Mouse (Mus musculus): ENCODE measurements around the gene Gprc6a.

The Gprc6a gene
- long read RNA-seq, experiment 1 = 0 reads
- long read RNA-seq, experiment 2 = 0 reads

DNA sequence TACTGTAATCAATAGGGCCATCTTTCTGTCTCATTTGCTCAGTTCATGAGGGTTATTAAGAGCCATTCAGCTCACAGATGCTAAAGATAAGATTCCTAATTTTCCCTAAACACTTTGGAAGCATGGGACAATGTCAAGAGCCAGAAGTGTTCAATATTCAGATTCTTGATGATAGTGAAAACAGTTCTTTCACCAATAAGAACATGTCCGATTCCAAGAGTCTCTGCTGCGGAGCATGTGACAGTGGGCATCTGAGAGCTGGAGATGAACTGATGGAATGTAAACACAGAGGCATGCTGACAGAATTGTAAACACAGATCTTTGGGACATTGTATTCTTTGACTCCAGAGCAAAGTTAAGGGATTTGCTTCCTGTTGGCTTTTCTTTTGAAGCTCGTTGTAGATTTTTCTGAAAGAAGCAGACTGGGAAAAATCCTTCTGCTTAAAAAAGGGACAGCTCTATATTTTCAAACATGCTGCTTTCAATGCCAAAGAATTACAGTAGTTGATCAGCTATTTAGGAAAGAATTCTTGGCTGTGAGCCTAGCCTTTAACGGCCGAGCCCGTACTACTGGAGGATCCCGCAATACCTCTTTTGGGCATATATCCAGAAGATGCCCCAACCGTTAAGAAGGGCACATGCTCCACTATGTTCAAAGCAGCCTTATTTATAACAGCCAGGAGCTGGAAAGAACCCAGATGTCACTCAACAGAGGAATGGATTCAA is at the start of gene Gprc6a:
Gprc6a (minus strand) TSS at position 51 of the 726 bp plus-strand sequence.
- intact Hi-C loops (cut with DNase I) = no loop called here

DNA sequence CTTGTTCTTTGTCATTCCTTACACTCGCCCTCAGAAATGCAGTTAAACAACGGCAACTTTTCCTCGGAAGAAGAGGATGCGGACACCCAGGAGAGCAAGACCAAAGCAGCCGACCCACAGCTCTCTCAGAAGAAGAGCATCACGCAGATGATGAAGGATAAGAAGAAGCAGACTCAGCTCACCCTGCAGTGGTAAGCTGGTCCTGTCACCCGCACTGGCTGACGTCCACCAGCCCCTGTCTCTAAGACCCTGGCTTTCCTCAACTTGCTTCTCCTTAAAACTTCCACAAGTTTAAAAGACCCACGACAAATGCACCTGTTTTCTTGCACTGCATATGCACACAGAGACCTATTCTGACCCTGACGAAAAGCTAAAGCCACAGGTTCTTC is 47.0 kb upstream of the Gprc6a start:
- intact Hi-C loops (cut with DNase I) = no loop called here

DNA sequence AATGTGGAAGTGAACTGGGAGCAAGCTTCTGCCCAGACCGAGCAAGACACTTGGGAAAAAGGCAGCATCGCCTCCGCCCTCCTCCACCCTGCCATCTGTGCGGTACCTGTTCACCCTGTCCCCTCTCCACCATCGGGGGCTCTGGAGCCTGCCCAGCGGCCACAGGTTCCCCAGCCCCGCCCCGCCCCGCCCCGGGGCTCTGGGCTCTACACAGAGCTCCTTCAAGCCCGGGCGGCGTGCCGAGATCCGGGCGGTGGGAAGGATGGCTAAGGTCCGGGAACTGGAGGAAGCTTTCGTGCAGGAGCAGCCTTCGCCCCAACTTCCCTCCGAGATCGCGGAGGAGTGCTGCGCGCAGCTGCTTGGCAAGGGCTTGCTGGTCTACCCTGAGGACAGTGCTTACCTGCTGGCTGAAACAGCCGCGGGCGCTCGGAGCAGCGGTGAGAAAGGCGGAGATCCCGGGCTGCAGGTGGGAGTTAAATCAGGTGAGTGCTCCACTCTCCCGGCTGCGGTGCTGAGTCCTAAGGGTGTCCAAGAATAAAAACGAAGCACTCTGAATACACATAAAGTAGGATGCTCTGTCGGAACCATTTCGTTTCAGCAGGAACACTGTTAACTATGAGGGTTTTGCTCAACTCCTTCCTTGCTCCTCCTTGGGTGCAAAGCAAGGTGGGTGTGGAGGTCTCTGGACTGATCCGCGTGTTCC is 46.4 kb upstream of the Gprc6a start, which contains the start of gene Rfx6:
Rfx6 (plus strand) TSS at position 209 of the 703 bp plus-strand sequence.
- intact Hi-C loops (cut with DNase I) = no loop called here

DNA sequence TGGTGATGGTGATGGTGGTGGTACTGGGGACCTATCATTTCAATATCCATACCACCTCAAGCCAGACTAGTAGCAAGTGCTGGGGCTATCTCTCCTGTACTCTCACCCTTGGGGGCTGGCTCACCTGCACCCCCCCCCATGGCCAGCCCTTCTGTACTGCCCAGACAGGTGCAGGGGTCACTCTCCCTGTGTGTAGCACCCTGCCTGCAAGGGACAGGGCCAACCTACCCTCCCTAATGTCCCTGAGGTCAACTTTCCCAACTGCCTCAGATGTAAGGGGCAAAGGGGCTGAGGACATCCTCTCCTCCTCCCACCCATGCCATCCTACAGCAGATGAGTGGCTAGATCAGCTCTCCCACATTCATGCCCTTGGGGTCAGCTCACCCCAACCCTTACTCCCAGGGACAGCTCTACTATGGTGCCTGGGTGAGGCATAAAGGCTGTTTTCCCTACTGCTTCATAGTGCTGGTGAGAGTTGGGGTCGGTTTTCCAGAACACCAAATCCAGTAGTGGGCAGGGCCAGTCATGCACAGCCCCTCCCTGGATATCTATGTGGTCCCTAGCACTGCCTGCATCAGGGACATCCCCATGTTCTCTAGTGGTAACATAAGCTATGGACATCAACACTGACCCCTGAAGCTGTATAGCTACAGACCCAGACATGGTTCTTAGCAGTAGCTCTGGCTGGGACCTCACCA is 41.0 kb upstream of the Gprc6a start:
- intact Hi-C loops (cut with DNase I) = no loop called here

GRCm38 (mm10) chr10:51671583-51671982 is 40.3 kb upstream of the Gprc6a start:
- intact Hi-C loops (cut with DNase I) = no loop called here

DNA sequence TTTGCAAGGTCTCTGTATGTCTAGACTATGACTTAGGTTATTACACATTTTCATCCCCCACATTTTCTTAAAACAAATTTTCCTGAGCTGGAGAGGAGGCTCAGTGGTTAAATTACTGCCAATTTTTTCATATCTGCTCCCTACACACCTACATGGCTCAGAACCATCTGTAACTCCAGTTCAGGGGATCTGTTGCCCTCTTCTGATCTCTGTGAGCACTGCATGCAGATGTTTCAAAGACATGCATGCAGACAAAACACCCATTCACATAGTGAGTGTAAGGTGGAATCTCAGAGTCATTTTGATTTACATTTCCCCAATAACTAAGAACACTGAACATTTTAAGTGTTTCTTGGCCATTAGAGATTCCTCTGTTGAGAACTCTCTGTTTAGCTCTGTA is 38.1 kb upstream of the Gprc6a start:
- intact Hi-C loops (cut with DNase I) = no loop called here

DNA sequence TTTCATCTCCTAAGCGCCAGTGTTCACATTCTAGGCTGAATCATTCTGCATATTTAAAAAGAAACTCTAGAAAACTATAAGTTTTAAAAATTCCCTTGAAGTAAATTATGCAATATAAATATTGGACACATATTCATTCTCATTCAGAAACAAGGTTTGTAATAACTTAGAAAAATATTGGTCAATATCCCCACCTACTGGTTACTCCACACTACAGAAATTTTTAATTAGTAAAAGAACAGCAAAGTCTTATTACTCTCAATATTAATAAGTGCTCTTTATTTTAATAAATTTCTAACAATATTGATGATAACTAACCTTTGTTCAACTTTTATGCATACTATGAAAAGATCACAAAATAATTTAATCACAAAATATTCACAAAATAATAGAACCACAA is 26.1 kb upstream of the Gprc6a start:
- intact Hi-C loops (cut with DNase I) = loop anchor here (2.0 kb wide), 1 partner anchor 105 kb away; no protein-coding TSS in a partner anchor

GRCm38 (mm10) chr10:51649506-51650221 is 18.4 kb upstream of the Gprc6a start:
- intact Hi-C loops (cut with DNase I) = no loop called here

DNA sequence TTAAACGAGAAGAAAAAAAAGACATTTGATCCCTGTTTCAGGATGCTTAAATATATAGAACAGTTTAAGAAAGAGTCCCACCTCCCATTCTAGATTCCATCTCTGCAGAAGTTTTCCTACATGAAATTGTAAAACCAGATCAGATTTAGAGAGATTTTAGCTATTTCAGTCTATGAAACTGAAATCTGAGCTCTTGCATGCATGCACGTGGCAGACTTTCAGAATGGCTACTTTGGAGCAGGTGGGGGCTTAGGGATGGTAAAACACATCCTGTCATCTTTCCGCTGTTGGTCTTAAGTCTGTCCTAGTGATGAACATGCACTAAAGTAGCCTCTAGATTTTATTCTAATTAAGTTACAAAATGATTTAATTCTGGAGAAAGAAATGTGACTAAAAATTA is 10.1 kb downstream of the Gprc6a start:
- intact Hi-C loops (cut with DNase I) = no loop called here

GRCm38 (mm10) chr10:51620126-51620525 is 11.1 kb downstream of the Gprc6a start:
- intact Hi-C loops (cut with DNase I) = no loop called here

DNA sequence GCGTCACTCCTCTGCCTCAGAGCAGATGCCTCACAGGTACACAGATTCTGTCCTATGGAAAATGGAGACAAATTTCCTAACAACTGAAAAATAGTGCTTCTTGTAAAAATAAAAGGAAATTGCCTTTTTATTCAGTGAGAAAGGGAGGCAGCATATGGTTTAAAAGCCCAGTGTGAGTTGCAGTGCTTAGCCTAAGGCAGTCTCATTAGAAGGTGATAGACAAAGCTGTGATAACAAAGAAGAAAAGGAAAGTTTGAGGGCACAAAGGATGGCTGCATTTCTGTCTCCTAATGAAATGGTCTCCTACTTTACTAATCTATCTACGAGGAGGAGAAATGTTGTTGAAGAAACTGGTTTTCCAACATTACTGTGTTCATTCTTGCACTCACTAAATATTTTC is 12.7 kb downstream of the Gprc6a start:
- intact Hi-C loops (cut with DNase I) = no loop called here

DNA sequence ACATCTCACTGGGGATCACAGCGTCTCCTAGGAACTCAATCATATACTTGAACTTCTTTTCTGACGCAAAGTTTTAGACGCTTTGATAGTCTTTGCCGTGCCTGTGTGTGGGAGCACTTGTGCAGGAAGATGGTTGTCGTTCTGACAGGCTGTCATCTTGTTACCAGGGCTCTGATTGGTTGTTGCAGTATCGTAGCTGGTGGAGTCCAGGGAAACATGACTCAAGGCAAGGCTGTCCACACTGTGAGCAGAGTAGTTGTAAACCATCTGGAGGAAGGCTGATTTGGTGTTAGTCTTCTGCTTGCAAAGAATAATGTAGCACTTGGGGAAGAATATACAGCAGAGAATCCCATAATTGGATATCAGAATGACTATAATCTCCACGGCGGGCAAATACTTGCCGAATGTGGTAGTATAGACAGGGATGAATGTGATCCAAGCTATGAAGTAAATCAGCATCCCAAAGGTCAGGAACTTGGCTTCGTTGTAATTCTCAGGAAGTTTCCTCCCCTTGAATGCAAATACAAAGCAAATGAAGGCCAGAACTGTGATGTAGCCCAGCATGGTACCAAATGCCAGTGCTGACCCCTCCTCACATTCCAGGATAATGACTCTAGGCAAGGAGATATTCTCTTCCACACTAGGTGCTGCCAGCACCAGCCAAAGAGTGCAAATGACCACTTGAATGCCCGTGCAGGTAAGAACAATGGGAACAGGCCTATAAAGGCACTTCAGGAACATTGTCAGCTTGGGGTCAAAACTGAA is 16.3 kb downstream of the Gprc6a start:
- intact Hi-C loops (cut with DNase I) = no loop called here

GRCm38 (mm10) chr10:51613421-51613820 is 17.8 kb downstream of the Gprc6a start:
- intact Hi-C loops (cut with DNase I) = no loop called here

DNA sequence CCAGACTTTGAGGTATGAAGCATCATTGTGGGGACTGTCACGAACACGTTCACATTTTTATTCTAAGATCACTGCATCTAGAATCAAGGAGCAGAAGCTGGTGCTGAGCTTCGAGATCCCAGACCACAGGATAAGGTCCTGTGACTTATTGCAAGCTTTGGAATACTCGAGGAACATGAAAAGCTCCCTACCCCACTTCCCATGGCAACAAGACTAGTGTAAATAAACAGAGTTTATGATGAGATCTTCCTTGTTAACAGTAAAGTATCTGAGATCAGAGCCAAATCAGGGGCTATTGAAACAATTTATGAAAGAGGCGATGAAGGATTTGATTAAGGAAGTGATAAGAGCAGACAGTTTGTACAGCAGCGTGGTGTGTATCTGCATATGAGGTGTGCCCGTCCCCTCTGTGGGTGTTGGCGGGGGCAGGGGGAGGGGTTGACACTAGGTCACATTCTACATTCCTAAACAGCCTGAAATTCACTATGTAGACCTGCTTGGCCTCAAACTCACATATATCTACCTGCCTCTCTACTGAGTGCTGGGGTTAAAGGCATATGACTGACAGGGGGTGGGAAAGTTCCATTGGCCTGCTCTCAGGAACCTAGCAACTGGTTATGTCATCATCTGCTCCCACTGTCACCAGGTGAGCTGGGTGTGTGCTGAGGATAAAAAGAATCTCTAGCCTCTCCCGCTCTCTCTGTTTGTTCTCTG is 19.1 kb downstream of the Gprc6a start:
- intact Hi-C loops (cut with DNase I) = no loop called here

DNA sequence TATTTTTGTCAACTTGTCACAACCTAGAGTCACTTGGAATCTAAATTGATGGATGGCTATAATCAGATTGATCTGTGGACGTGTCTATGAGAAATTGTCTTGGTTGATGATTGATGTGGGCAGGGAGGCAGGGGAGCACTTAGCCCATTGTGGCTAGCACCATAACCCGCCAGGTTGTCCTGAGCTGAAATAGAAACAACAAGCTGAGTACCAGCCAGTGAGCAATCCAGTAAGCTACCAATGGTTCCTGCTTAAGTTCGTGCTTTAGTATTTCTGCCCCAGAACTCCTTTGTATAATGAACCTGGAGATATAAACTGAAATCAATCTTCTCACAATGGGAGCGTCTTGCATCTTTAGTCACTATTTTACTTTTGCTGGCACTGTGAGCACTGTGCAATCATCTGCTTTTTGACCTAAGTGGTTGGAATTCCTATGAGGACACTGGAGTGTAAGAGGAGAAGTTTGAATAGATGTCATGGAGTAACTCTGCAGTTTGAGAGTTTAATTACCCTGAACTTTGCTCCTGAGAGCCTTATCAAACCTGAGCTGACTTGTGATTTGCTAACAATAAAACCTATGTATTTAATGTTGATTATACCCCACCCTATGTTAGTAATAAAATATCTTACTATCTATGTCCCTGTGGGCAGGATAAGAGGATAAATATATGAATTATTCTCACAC is 21.4 kb downstream of the Gprc6a start:
- intact Hi-C loops (cut with DNase I) = no loop called here

DNA sequence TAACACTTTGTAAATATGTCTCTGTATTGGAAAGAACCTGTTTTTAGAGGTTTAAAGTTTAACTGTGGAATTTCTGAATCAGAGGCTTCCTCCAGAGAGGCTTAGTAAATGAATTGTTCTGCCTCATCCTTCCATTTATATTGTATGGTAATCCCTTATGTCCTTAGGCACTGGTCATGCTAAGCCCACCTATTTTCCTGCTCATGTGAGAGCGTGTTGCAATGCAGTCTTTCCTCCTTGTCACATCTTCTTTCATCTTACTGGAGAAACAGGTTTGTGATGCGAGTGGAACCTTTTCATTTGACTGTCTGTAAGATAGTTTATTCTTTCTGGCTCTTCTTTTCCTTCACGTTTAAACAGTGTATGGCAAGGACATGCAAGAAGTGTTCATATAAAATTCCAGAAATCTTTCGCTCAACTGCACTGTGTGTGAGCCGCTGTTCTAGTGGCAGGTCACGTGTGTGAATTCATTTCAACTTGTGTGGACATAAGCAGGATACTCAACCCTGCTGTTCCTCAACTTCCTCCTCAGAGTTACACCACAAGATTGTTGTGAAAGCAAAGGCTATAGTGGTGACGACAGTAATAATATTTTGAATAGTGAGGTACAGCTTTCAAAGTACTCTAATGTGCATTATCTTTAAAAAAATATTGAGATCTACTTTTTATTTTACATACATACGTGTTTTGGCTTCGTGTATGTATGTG is 34.2 kb downstream of the Gprc6a start:
- intact Hi-C loops (cut with DNase I) = no loop called here

DNA sequence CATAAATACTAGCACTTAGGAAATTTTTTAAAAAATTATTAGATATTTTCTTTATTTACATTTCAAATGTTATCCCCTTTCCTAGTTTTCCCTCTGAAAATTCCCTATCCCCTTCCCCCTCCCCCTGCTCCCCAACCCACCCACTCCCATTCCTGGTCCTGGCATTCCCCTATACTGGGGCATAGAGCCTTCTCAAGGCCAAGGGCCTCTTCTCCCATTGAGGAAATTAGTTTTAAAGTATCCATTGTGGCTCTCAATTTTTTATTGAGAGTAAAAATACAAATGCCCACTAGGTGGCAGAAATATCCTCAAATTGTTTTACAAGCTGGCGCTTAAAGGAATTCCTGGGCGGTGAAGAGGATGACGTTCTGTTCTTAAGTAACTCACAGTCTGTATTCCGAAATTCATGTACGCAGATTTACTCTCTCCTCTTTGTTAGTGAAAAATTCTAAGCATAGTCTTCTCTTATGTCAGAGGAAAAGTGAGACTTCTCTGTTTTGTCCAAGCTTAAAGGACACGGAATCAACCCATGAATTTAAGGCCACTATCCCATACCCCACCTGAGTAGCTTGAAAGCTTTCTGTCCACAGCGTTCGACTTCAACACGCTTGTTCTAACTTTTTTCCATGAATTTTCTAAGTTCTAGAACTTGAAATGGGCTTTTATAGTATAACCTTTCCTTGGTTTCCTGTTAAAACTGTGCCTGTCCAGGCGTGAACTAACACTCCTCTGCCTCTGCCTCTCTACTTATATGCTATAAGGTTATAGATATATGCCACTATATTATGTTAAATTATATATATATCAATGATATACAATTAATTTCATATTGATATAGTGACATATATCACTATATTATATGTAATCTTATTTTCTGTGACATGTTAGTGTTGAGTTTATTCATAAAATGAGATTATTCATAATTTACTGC is 36.0 kb downstream of the Gprc6a start:
- intact Hi-C loops (cut with DNase I) = no loop called here

DNA sequence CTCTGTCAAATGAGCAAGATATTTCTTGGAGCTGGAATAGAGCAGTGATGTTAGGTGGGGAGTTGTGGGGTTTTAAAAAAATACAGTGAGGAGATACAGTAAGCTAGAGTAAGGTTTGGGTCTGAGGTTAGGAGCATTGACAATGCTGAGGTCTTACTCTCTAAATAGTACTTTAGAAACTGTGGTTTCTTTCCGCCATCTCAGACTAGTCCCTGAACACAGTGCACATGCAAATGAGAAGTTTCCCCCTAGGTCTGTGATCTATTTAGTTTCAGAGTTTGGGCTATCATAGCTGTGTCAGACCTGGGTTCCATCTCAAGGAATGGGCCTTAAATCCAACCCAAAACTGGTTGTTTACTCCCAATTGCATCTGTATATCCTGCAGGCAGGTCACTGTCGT is 39.7 kb downstream of the Gprc6a start:
- intact Hi-C loops (cut with DNase I) = loop anchor here (1.0 kb wide), 1 partner anchor 65 kb away; no protein-coding TSS in a partner anchor

All from adrenal gland (tissue).